Mouse (Mus musculus) yolk sac, embryonic 10.5 days (tissue): ENCODE data around the gene Trim26.

ENCODE experiments used
- DNase-seq: peaks from one replicate; pipeline ENCODE4 v3.0.0-alpha.2; 2017; ENCODE audit warnings: low spot score

Trim26 gene

DNA sequence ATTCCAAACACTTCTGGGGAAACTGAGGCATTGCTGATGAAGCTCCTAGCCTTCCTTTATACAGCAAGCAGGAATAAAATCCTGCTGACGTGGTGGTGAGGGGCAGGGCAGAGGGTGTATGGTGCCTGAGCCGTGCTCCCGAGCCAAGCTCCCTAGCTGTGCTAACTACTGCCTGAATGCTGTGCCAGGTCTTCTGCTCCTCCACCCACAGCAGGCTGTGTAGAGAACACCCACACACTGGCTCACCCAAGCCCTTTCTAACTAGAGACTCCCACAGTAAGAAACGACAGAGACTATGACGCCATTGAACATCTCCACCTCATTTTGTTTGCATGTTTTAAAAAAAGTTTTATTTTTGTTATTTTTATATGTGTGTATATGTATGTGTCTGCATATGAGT is 63.1 kb downstream of the Trim26 start:
- no peak for DNase-seq

GRCm38 (mm10) chr17:36900691-36901090 is 63.8 kb downstream of the Trim26 start:
- DNase-seq, result no peak

DNA sequence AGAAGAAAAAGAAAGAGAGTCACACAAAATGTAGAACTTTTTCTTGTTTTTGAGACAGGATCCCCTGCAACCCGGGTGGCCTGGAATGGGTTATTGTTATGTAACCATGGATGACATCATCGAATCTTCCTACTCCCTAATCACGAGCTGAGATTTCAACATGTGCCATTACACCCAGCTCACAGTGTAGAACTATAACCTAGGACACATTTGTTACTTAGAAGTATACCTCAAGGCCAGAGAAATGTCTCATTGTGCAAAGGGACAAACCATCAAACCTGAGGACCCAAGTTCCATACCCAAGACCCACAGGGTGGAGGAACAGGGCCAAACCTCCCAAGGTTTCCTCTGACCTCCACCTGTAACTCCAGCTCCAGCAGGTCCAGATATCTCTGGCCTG is 66.7 kb downstream of the Trim26 start:
- no peak for DNase-seq

GRCm38 (mm10) chr17:36908235-36908634 is 71.3 kb downstream of the Trim26 start:
- DNase-seq, result no peak
